Mouse (Mus musculus) spleen, adult 12 weeks (tissue): ENCODE measurements around the gene Dnaja1.

ENCODE experiments used
- DNase-seq: peaks from one replicate; pipeline ENCODE4 v3.0.0; 2022; ENCODE audit warnings: low spot score

Dnaja1 gene

GRCm38 (mm10) chr4:40757157-40757779, 35.3 kb downstream of the Dnaja1 start:
- no peak for DNase-seq

- peak; percentile 96 for DNase-seq
Observed at GRCm38 (mm10) chr4:40757780-40758420, 36.0 kb downstream of the Dnaja1 start, which contains the start of gene Smu1. TSS of gene Smu1 (minus strand) at chr4:40757923.

DNA sequence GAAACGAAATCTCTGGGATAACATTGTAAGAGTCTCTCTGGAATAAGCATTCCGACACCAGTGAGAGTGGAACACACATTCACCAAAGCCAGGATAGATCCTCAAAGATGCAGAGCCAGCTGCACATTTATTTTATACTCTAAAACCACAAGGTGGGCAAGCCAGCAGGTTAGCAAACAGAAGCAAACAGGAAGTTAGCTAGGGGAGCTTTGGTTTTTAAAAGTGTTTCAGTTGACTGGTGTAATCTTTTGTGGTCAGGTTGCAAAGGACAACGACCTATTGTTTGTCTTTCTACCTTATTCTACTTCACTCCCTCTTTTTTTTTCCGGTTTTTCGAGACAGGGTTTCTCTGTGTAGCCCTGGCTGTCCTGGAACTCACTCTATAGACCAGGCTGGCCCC, 37.9 kb downstream of the Dnaja1 start:
- no peak for DNase-seq

- DNase-seq, result peak; percentile 67
Observed at GRCm38 (mm10) chr4:40774279-40775259, 52.6 kb downstream of the Dnaja1 start.

DNA sequence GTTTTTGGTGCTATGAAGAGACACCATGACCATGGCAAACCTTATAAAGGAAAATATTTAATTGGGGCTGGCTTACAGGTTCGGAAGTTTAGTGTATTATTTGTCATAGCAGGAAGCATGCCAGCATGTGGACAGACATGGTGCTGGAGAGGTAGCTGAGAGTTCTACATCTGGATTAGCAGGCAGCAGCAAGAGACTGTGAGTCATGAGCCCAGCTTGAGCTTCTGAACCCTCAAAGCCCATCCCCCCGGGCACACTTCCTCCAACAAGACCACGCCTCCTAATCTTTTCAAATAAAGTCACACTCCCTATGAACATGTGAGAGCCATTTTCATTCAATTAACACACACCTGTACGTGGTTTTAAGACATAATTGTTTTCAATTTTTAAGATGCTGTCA, 54.5 kb downstream of the Dnaja1 start:
- DNase-seq, result no peak

GRCm38 (mm10) chr4:40777116-40777515, 55.2 kb downstream of the Dnaja1 start:
- no peak for DNase-seq

DNA sequence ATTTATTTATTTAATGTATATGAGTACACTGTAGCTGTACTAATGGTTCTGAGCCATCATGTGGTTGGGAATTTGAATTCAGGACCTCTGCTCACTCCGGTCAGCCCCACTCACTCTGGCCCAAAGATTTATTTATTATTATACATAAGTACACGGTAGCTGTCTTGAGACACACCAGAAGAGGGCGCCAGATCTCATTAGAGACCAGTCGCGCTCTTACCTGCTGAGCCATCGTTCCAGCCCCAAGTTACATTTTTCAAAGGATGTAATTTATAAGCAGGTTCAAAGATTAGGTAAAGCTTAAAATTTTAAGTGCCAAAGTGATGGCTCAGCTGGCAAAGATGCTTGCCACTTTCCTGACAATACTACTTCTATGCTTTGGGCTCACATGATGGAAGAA, 56.7 kb downstream of the Dnaja1 start:
- no peak for DNase-seq

DNA sequence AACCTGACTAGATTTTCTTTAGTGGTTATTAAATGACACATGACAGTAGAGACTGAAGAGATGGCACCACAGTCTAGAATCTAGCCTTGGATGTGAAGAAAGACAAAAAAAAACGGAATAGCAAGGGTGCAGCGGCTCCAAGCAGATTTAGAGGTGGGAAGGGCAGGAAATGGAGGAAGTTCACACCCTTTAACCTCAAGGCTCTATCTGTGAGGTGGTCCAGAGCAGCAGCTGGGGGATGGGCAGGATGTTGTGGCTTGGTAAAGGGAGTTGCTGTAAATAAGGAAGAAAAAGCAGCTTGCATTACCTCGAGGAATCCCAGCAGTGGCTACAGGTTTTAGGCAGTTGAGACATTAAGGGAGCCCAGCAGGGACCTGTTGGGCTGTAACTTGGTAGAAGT, 59.2 kb downstream of the Dnaja1 start:
- peak; percentile 40 for DNase-seq

DNA sequence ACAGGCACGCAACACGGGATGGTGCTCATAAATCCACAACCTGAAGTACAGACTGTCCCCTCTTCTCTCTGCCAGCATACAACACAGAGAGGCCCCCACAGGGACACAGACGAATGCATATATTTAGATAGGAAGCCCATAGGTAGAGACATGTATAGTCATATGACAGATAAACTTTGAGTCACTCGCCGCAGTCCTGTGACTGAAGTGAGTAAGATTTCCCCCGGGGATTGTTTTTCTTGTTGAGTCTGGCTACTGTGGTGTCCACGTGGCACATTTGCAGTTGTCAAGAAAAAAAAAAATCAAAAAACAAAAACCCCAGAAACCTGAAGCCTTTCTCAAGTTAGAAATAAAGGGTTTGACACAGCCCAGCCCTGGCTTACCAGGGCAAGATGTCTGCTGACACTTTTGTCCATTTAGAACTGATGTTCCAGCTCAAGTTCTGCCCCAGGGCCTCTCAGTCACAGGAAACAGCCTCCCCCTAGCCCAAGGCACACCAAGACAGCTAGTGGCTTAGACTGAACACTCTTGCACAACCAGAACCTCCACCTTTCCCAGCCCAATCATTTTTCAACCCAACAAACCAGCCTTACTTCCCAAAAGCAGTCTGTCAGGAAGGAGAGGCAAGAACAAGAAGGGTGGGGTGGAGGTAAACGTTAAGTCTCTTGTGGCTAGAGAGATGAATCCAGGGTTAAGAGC, 60.0 kb downstream of the Dnaja1 start:
- DNase-seq, result peak; percentile 17

- DNase-seq, result no peak
Observed at GRCm38 (mm10) chr4:40783049-40783448, 61.1 kb downstream of the Dnaja1 start.

DNA sequence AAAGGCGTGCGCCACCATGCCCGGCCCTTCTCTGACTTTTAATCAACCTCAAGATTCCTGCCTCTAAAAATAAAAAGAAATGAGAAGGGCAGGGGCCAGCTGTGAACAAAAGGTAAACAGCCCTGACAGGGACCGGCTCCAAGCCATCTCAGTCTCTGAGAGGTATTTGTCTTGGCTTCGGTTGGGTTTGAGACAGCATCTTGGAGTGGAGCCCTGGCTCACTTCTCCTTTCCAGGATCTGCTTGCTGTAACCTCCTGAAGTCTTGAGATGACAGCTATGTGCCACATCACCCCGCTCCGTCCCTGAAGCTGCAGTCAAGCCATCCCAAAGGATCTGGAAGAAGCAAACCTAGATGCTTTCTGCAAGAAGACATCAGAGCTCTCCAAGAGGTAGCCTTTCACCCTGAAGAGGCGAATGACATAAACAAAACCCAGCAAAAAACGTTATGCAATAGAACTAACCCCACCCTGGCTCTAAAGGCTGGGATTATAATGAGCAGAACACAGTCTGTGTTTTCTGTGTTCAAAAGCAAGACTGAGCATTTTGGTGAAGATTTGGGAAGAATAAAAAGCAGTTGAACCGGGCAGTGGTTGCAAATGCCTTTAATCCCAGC, 62.7 kb downstream of the Dnaja1 start:
- no peak for DNase-seq

- DNase-seq, result no peak
Observed at GRCm38 (mm10) chr4:40785620-40786166, 63.7 kb downstream of the Dnaja1 start.

DNA sequence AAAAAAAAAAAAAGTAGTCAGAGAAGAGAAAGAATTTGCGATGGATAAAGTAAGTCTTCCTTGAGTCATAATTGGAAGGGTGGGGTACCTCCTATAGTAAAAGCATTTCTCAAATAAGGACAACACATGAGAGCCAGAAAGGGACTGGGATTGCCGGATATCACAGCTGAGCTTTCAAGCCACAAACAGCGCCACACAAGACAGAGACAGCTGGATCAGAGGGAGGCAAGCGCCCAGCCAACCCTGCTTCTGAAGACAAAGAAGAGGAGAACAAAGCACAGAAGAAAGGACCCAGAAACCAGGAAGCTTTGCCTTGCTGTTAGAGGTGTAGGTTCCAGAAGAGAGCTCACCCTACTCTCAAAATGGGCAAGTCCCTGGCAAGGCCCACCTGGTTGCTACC, 64.6 kb downstream of the Dnaja1 start:
- no peak for DNase-seq
